In the genomic region with DNA sequence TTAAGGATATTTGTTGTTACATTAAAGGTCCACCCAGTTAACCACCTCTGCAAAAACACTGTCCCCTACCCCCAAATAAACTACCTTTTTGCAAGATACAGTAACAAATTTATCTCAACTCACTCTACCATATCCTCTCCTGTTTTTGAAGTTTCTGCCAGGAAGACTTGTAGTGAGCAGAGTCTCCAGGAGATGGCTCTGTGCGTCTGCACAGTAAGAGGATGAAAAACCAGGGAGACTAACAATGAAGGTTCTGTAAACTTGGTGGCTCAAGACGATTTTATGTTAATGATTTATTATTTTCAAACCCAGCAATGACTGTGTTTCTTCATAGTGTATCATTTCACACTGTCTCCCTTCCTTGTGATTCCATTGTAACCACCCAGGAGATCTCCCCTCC, we compare ENCODE assay signal across 8 mouse cellular contexts. TPM values are rescaled to one million over a fixed set of nuclear protein-coding genes. Genes with fewer than 3 reads are reported as not detected.
A peak's percentile ranks its signal among the peaks of the same experiment; 100 is the strongest.
DNase-seq lines count a peak whose midpoint lies in the region; ATAC-seq and TF ChIP-seq lines count a peak whose summit lies in the region.

No protein-coding gene starts in this region.

- 12% methylated on average over 2 of the region's 2 CpGs for WGBS in cerebellum, adult 2 months
- 18% methylated on average over 2 of the region's 2 CpGs for WGBS in heart, embryonic 11.5 days (ENCODE audit: insufficient replicate concordance)

- TF ChIP-seq POLR2A in cerebellum, adult 2 months (IDR thresholded peaks at IDR 0.05; ENCODE audit: borderline replicate concordance, insufficient read depth, low read length): no peak

- H3K9ac ChIP-seq in heart, embryonic 11.5 days (ENCODE audit: low read depth, low read length): no peak overlapping the region

- no peaks in the 10 kb centered on the region for H3K4me1 ChIP-seq in cerebellum, adult 2 months (ENCODE audit: control insufficient read depth, insufficient read depth, low read length)
- no peaks in the 10 kb centered on the region for H3K4me1 ChIP-seq in heart, embryonic 11.5 days (ENCODE audit: control insufficient read depth, insufficient read depth, low read length)

- intact Hi-C loops in left cerebral cortex, postnatal 10 days (cut with DNase I): loop anchor here (5.0 kb wide), 2 partner anchors 114 to 1124 kb away; no protein-coding TSS in a partner anchor
- intact Hi-C loops in left cerebral cortex, postnatal 36 days (cut with DNase I): loop anchor here (2.0 to 5.0 kb wide), 2 partner anchors 114 to 1094 kb away; no protein-coding TSS in a partner anchor

- H3K4me2 ChIP-seq in heart, embryonic 11.5 days: no peak overlapping the region

- no peak for ATAC-seq in heart, embryonic 11.5 days (replicated peaks; ENCODE audit: insufficient number of reproducible peaks, low FRiP score, low TSS enrichment)

- no peak overlapping the region for H3K27ac ChIP-seq in cerebellum, adult 2 months (ENCODE audit: insufficient read depth, low read length)
- no peak overlapping the region for H3K27ac ChIP-seq in heart, embryonic 11.5 days (ENCODE audit: low read depth, low read length)

- H3K4me3 ChIP-seq in cerebellum, adult 2 months (replicated peaks; ENCODE audit: insufficient read depth, low read depth, low read length): no peak overlapping the region
- H3K4me3 ChIP-seq in heart, embryonic 11.5 days (ENCODE audit: low read depth, low read length): no peak overlapping the region

- no peaks in the 10 kb centered on the region for H3K36me3 ChIP-seq in heart, embryonic 11.5 days (ENCODE audit: control insufficient read depth, insufficient read depth, low read length)

- no peak for TF ChIP-seq CTCF in cerebellum, adult 2 months (IDR thresholded peaks at IDR 0.05; ENCODE audit: borderline replicate concordance, insufficient read depth, low read depth, low read length)

- peak; percentile 27 to 28 for DNase-seq in left cerebral cortex, postnatal 10 days (ENCODE audit: extremely low spot score in 1 of 2, low spot score in 2 of 2)
- DNase-seq in left cerebral cortex, adult 8-10 months (ENCODE audit: low spot score in 2 of 2): no peak
- DNase-seq in Muller cell, postnatal 12 days (ENCODE audit: inconsistent ontology term): peak; percentile 29
- peak; percentile 27 for DNase-seq in embryo, embryonic 11.5 days (ENCODE audit: low read depth, low spot score)
- DNase-seq in left cerebral cortex, postnatal 36 days (ENCODE audit: low spot score in 2 of 2): peak; percentile 13 to 21
- DNase-seq in spleen, adult 12 weeks (ENCODE audit: low spot score): no peak
- no peak for DNase-seq in cerebellum, adult 2 months

- no peaks in the 10 kb centered on the region for H3K9me3 ChIP-seq in heart, embryonic 11.5 days (replicated peaks; ENCODE audit: control insufficient read depth, low read length)

- H3K27me3 ChIP-seq in cerebellum, adult 2 months (ENCODE audit: control insufficient read depth, insufficient read depth, low read length): no peaks in the 10 kb centered on the region
- no peaks in the 10 kb centered on the region for H3K27me3 ChIP-seq in heart, embryonic 11.5 days (ENCODE audit: control insufficient read depth, insufficient read depth, low read length)

RNA-seq across cellular contexts. Expression of a gene that starts 18.8 kb away (rescaled TPM):
- total RNA-seq in left cerebral cortex, postnatal 10 days (2021): not detected
- not detected for total RNA-seq in left cerebral cortex, adult 8-10 months (2022)
- total RNA-seq in left cerebral cortex, postnatal 36 days (2021): not detected
- polyA plus RNA-seq in cerebellum, adult 2 months (2012; rRNA removed): not detected in 2 replicates
- not detected in 2 replicates for polyA plus RNA-seq in heart, embryonic 11.5 days (2014; fragmentation: Nextera tagmentation; extraction: Ambion mirVana)

RNA-seq across cellular contexts. Expression of a gene that starts 22.7 kb away (rescaled TPM):
- 1 to 10 TPM; 8.5 to 8.6 TPM for total RNA-seq in left cerebral cortex, postnatal 10 days (2021)
- total RNA-seq in left cerebral cortex, adult 8-10 months (2022): 10 to 100 TPM in 1 of 4 experiments, 1 to 10 TPM in 3; 8.7 to 11.8 (median 9.6) TPM
- total RNA-seq in left cerebral cortex, postnatal 36 days (2021): 1 to 10 TPM; 7.3 to 8.0 TPM
- polyA plus RNA-seq in cerebellum, adult 2 months (2012; rRNA removed): 7.7 and 8.6 TPM in 2 replicates
- 15.4 and 16.0 TPM in 2 replicates for polyA plus RNA-seq in heart, embryonic 11.5 days (2014; fragmentation: Nextera tagmentation; extraction: Ambion mirVana)

RNA-seq across cellular contexts. Expression of a gene that starts 22.8 kb away (rescaled TPM):
- under 1 TPM; 0.79 to 0.81 TPM for total RNA-seq in left cerebral cortex, postnatal 10 days (2021)
- total RNA-seq in left cerebral cortex, adult 8-10 months (2022): 1 to 10 TPM in 1 of 4 experiments, under 1 TPM in 3; 0.77 to 1.9 (median 0.79) TPM
- total RNA-seq in left cerebral cortex, postnatal 36 days (2021): 1 to 10 TPM in 1 of 2 experiments, under 1 TPM in 1; 0.95 to 1.1 TPM
- polyA plus RNA-seq in cerebellum, adult 2 months (2012; rRNA removed): 0.31 and 0.32 TPM in 2 replicates
- 0.46 and 0.73 TPM in 2 replicates for polyA plus RNA-seq in heart, embryonic 11.5 days (2014; fragmentation: Nextera tagmentation; extraction: Ambion mirVana)

RNA-seq across cellular contexts. Expression of a gene that starts 34.5 kb away (rescaled TPM):
- 10 to 100 TPM; 11.4 to 12.9 TPM for total RNA-seq in left cerebral cortex, postnatal 10 days (2021)
- total RNA-seq in left cerebral cortex, adult 8-10 months (2022): 10 to 100 TPM; 11.9 to 13.9 (median 12.5) TPM
- 10 to 100 TPM in 1 of 2 experiments, 1 to 10 TPM in 1; 10.0 to 12.7 TPM for total RNA-seq in left cerebral cortex, postnatal 36 days (2021)
- 13.1 and 13.7 TPM in 2 replicates for polyA plus RNA-seq in cerebellum, adult 2 months (2012; rRNA removed)
- 16.8 and 17.6 TPM in 2 replicates for polyA plus RNA-seq in heart, embryonic 11.5 days (2014; fragmentation: Nextera tagmentation; extraction: Ambion mirVana)

RNA-seq across cellular contexts. Expression of a gene that starts 34.6 kb away (rescaled TPM):
- total RNA-seq in left cerebral cortex, postnatal 10 days (2021): 10 to 100 TPM; 16.4 to 16.6 TPM
- 10 to 100 TPM; 17.6 to 19.4 (median 18.3) TPM for total RNA-seq in left cerebral cortex, adult 8-10 months (2022)
- total RNA-seq in left cerebral cortex, postnatal 36 days (2021): 10 to 100 TPM; 14.2 to 16.4 TPM
- polyA plus RNA-seq in cerebellum, adult 2 months (2012; rRNA removed): 19.2 TPM in 2 replicates
- 2.5 TPM in 2 replicates for polyA plus RNA-seq in heart, embryonic 11.5 days (2014; fragmentation: Nextera tagmentation; extraction: Ambion mirVana)

Comparison
In these comparisons a context has a peak if more than half of its experiments do, and no peak if none do; other contexts are left out.
1. DNase-seq: peak in left cerebral cortex, postnatal 10 days (2 of 2), Muller cell, postnatal 12 days (single experiment), embryo, embryonic 11.5 days (single experiment) and left cerebral cortex, postnatal 36 days (2 of 2); none in left cerebral cortex, adult 8-10 months (0 of 2), spleen, adult 12 weeks (single experiment) and cerebellum, adult 2 months (0 of 2).